Mouse (Mus musculus) forebrain, postnatal 0 days (tissue): ENCODE data around the gene Irgm1. TPM values are rescaled to one million over a fixed set of nuclear protein-coding genes. Genes with fewer than 3 reads are reported as not detected.
"Not testable (repeated sequence)": the region's sequence is repeated elsewhere in the genome, so short reads cannot be mapped to it uniquely, and the experiment has no call there.

Experiments
- ATAC-seq: fragments of 200-750 bp; cut with Nextera tagmentation; 2 replicates; pipeline ENCODE4 v1.8.0; 2017; ENCODE audit warnings: mild to moderate bottlenecking, moderate library complexity
- DNase-seq: peaks from one replicate; pipeline ENCODE4 v3.0.0-alpha.2; 2015
- H3K27ac ChIP-seq: fragments of 300-500 bp; sonication (generic); 2 replicates; pipeline ENCODE4 v1.5.1; 2014; ENCODE audit warnings: low read depth, mild to moderate bottlenecking, antibody characterized with exemption, low read length, moderate library complexity, mixed read lengths
- H3K27me3 ChIP-seq: fragments of 300-500 bp; sonication (generic); 2 replicates; pipeline ENCODE4 v1.6.1; 2014; ENCODE audit warnings: mild to moderate bottlenecking, low read length, mixed read lengths; ENCODE audit not compliant: insufficient read depth
- H3K36me3 ChIP-seq: fragments of 300-500 bp; sonication (generic); 2 replicates; pipeline ENCODE4 v1.6.1; 2014; ENCODE audit warnings: mild to moderate bottlenecking, moderate library complexity; ENCODE audit not compliant: insufficient read depth
- H3K4me1 ChIP-seq: fragments of 300-500 bp; sonication (generic); 2 replicates; pipeline ENCODE4 v1.6.1; 2014; ENCODE audit warnings: antibody characterized with exemption; ENCODE audit not compliant: insufficient read depth
- H3K4me2 ChIP-seq: fragments of 300-500 bp; sonication (generic); 2 replicates; pipeline ENCODE4 v1.6.1; 2014; ENCODE audit warnings: low read depth, mild to moderate bottlenecking, moderate library complexity
- H3K4me3 ChIP-seq: fragments of 300-500 bp; sonication (generic); 2 replicates; pipeline ENCODE4 v1.5.1; 2014; ENCODE audit warnings: low read depth, low read length, mixed read lengths
- H3K9ac ChIP-seq: fragments of 300-500 bp; sonication (generic); 2 replicates; pipeline ENCODE4 v1.6.1; 2014; ENCODE audit warnings: mild to moderate bottlenecking
- H3K9me3 ChIP-seq: fragments of 300-500 bp; sonication (generic); 2 replicates; pipeline ENCODE4 v1.6.1; 2016; ENCODE audit warnings: low read length
- CTCF ChIP-seq: sonication (generic); IDR thresholded peaks from 2 replicates; pipeline ENCODE4 v1.5.1; 2016; ENCODE audit warnings: antibody characterized with exemption, control low read depth, low read depth
- WGBS: fragments of 180-500 bp; shearing (Covaris S2); extraction: QIAGEN DNeasy Blood & Tissue Kit; methylation state at CpG from one replicate; pipeline ENCODE4 v1.1.7; 2014; 5-methylcytosine and 5-hydroxymethylcytosine counted together
- polyA plus RNA-seq: library from polyadenylated mRNA; unstranded; fragments of >200 nt; fragmentation: Nextera tagmentation; extraction: Ambion mirVana; gene quantifications from 2 replicates; pipeline ENCODE4 v1.2.1, GENCODE M21; 2015
- total RNA-seq: library from RNA; depleted of rRNA; stranded (reverse); fragments of >200 nt; gene quantifications from 2 replicates; pipeline ENCODE4 v1.2.3, GENCODE M21; 2014; rRNA removed

The Irgm1 gene
- total RNA-seq (3.0 and 6.7 TPM in 2 replicates), polyA plus RNA-seq (3.5 and 4.9 TPM in 2 replicates)

GRCm38 (mm10) chr11:48871201-48871772, at the start of gene Irgm1:
Gene Irgm1 (minus strand): TSS chr11:48871683.
- H3K27ac ChIP-seq: peak within 1 kb of the TSS; percentile 29; the same call in 1 of the 2 replicates
- H3K4me2 ChIP-seq: peak within 1 kb of the TSS; percentile 68
- no peak; the same call in 1 of the 2 replicates for TF ChIP-seq CTCF
- no peaks in the 10 kb centered on the region for H3K9me3 ChIP-seq
- no peaks in the 10 kb centered on the region for H3K4me1 ChIP-seq
- WGBS: 2% methylated on average over 19 of the region's 19 CpGs
- peak within 1 kb of the TSS; percentile 39 for H3K4me3 ChIP-seq
- no peaks in the 10 kb centered on the region for H3K27me3 ChIP-seq
- DNase-seq (peak; percentile 41), ATAC-seq (peak; percentile 49)
- peak within 1 kb of the TSS; percentile 55 for H3K9ac ChIP-seq
- H3K36me3 ChIP-seq: no peaks in the 10 kb centered on the region

GRCm38 (mm10) chr11:48918380-48918779, 46.9 kb upstream of the Irgm1 start:
- Histone ChIP-seq H3K27ac (no peak overlapping the region), H3K27me3 (no peaks in the 10 kb centered on the region), H3K36me3 (no peaks in the 10 kb centered on the region), H3K9ac (no peak overlapping the region), H3K4me3 (no peak overlapping the region), H3K4me1 (no peaks in the 10 kb centered on the region), H3K9me3 (no peaks in the 10 kb centered on the region), H3K4me2 (no peak overlapping the region)
- 82% methylated on average over 3 of the region's 3 CpGs for WGBS
- DNase-seq (no peak), ATAC-seq (no peak)
- no peak for TF ChIP-seq CTCF

- Histone ChIP-seq H3K4me1 (no peaks in the 10 kb centered on the region), H3K36me3 (no peaks in the 10 kb centered on the region), H3K27me3 (no peaks in the 10 kb centered on the region), H3K27ac (no peak overlapping the region), H3K9ac (no peak overlapping the region), H3K4me3 (no peak overlapping the region), H3K4me2 (no peak overlapping the region), H3K9me3 (no peaks in the 10 kb centered on the region)
- WGBS: 98% methylated on average over 1 of the region's 1 CpGs
- ATAC-seq: no peak
- no peak for DNase-seq
- TF ChIP-seq CTCF: no peak
Observed at GRCm38 (mm10) chr11:48913611-48914010, 42.1 kb upstream of the Irgm1 start.

- Histone ChIP-seq H3K27ac (no peak overlapping the region), H3K9me3 (no peaks in the 10 kb centered on the region), H3K27me3 (no peaks in the 10 kb centered on the region), H3K4me1 (no peaks in the 10 kb centered on the region), H3K4me2 (no peak overlapping the region), H3K36me3 (no peaks in the 10 kb centered on the region), H3K4me3 (no peak overlapping the region), H3K9ac (no peak overlapping the region)
- TF ChIP-seq CTCF: no peak
- DNase-seq (no peak), ATAC-seq (no peak)
- 61% methylated on average over 1 of the region's 1 CpGs for whole genome bisulfite sequencing
Observed at GRCm38 (mm10) chr11:48908459-48908858, 37.0 kb upstream of the Irgm1 start.

- H3K27me3 ChIP-seq: no peaks in the 10 kb centered on the region
- DNase-seq (no peak), ATAC-seq (no peak)
- 81% methylated on average over 2 of the region's 2 CpGs for WGBS
- no peak within 1 kb of the TSS for H3K4me2 ChIP-seq
- no peaks in the 10 kb centered on the region for H3K9me3 ChIP-seq
- no peak within 1 kb of the TSS for H3K4me3 ChIP-seq
- H3K9ac ChIP-seq: no peak within 1 kb of the TSS
- no peak for TF ChIP-seq CTCF
- no peak within 1 kb of the TSS for H3K27ac ChIP-seq
- no peaks in the 10 kb centered on the region for H3K4me1 ChIP-seq
- H3K36me3 ChIP-seq: no peaks in the 10 kb centered on the region
Observed at GRCm38 (mm10) chr11:48902021-48902420, 30.5 kb upstream of the Irgm1 start, which contains the start of gene Gm5431. Gene Gm5431 (minus strand): TSS chr11:48902214.

GRCm38 (mm10) chr11:48901567-48901930, 30.1 kb upstream of the Irgm1 start:
- ATAC-seq, H3K27ac ChIP-seq, H3K9me3 ChIP-seq, H3K27me3 ChIP-seq, H3K4me2 ChIP-seq, H3K4me1 ChIP-seq, DNase-seq, H3K9ac ChIP-seq, H3K36me3 ChIP-seq, H3K4me3 ChIP-seq: not testable (repeated sequence)
- WGBS: 100% methylated on average over 1 of the region's 1 CpGs

GRCm38 (mm10) chr11:48900654-48901566, 29.4 kb upstream of the Irgm1 start:
- not testable (repeated sequence) for H3K36me3 ChIP-seq, H3K27ac ChIP-seq, H3K4me3 ChIP-seq, H3K9me3 ChIP-seq, H3K27me3 ChIP-seq, DNase-seq, ATAC-seq, H3K4me1 ChIP-seq, H3K4me2 ChIP-seq, H3K9ac ChIP-seq
- 82% methylated on average over 6 of the region's 6 CpGs for WGBS
